ENCODE assay signal across 8 mouse cellular contexts in the genomic region with DNA sequence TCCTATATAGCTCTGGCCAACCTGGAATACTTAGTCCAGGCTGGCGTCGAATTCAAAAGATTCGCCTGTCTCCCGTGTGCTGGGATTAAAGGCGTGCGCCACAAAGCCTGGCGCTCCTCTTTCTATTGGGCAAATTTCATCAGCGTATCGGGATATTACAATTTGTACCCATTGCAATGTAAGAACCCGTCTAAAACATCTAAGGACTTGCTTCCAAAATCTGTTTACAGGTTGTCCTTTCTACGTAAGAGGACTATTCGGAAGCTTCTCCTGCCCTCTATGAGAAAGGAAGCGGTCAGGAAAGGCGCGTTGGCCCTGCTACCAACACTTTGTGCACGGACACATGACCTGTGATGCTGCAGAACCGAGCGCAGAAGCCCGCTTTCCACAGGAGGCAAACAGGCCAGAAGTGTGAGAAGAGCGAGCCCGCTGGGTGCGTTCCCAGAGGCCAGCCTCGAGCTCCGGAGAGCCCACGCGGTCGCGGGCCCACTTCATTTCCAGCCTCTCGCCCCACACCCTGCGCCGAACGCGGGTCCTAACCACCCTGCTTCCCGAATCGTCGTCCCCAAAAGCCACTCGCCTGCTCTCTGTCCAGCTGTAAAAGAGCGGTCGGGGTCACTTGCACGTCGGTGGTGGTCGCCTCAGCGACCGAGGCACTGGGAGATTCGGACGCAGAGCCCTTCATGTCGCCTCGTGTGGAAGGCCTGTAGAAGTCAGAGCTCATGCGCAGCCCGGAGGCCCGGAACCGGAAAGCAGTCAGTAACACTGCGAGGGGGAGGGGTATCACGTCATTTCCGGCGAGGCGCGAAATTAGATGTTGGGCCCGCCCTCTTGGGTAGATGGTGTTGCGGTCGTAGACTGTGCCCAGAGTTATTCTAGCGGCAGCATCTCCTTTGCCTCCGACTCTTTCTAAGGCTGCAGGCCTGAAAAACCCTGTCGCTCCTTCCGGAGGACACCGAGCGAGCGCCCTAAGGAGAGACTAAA. TPM values are rescaled to one million over a fixed set of nuclear protein-coding genes. Genes with fewer than 3 reads are reported as not detected.
A peak's percentile ranks its signal among the peaks of the same experiment; 100 is the strongest.
DNase-seq lines count a peak whose midpoint lies in the region; ATAC-seq and TF ChIP-seq lines count a peak whose summit lies in the region.

A gene (minus strand): TSS at position 761 of the 984 bp plus-strand sequence.

- ATAC-seq in forebrain, embryonic 11.5 days (replicated peaks; ENCODE audit: low FRiP score) = peak; percentile 99
- peak; percentile 99 for ATAC-seq in heart, postnatal 0 days (ENCODE audit: insufficient read depth, low read depth)
- ATAC-seq in liver, embryonic 16.5 days (ENCODE audit: low read depth) = peak; percentile 98
- ATAC-seq in neural tube, embryonic 13.5 days (ENCODE audit: low read depth) = peak; percentile 99

- peak; percentile 48; the same call in 1 of the 2 replicates for TF ChIP-seq EP300 in CH12.LX (IDR thresholded peaks at IDR 0.05; ENCODE audit: low read length)
- no peak for TF ChIP-seq EP300 in heart, postnatal 0 days (IDR thresholded peaks at IDR 0.05; ENCODE audit: low read depth)

- peak; percentile 99 for DNase-seq in CH12.LX (ENCODE audit: extremely low read depth)
- peak; percentile 96 for DNase-seq in c-Kit-positive CD71-positive TER-119-negative erythroid progenitor cells, embryonic 14.5 days (ENCODE audit: low read depth)
- peak; percentile 96 for DNase-seq in forebrain, embryonic 11.5 days (ENCODE audit: low spot score)
- DNase-seq in heart, postnatal 0 days (ENCODE audit: low spot score) = peak; percentile 98
- DNase-seq in kidney, postnatal 4 days = peak; percentile 94 to 96

- TF ChIP-seq CTCF in CH12.LX (conservative IDR thresholded peaks at IDR 0.05 in 1 of 2, IDR thresholded peaks at IDR 0.05 in 1 of 2; ENCODE audit: low read depth in 2 of 2, low read length in 2 of 2) = no peak
- no peak for TF ChIP-seq CTCF in heart, postnatal 0 days (IDR thresholded peaks at IDR 0.05; ENCODE audit: low read depth)
- TF ChIP-seq CTCF in testis, adult 2 months (IDR thresholded peaks at IDR 0.05; ENCODE audit: control insufficient read depth, insufficient read depth, insufficient replicate concordance, low read depth, low read length) = no peak

- peaks cover 3 to 58% of the 10 kb centered on the region in 2 experiments for H3K4me1 ChIP-seq in CH12.LX (ENCODE audit: control insufficient read depth in 1 of 2, insufficient read depth in 2 of 2)
- peaks cover 5% of the 10 kb centered on the region for H3K4me1 ChIP-seq in forebrain, embryonic 11.5 days (replicated peaks; ENCODE audit: control insufficient read depth, insufficient read depth, low read length)
- H3K4me1 ChIP-seq in heart, postnatal 0 days (ENCODE audit: control insufficient read depth, insufficient read depth) = peaks cover 20% of the 10 kb centered on the region
- peaks cover 20% of the 10 kb centered on the region for H3K4me1 ChIP-seq in liver, embryonic 16.5 days (ENCODE audit: control insufficient read depth, low read depth, low read length)
- peaks cover 35% of the 10 kb centered on the region for H3K4me1 ChIP-seq in neural tube, embryonic 13.5 days (replicated peaks)
- peaks cover 10% of the 10 kb centered on the region for H3K4me1 ChIP-seq in testis, adult 2 months (ENCODE audit: control insufficient read depth, insufficient read depth, low read length)

- peak within 1 kb of the TSS; percentile 88 for H3K9ac ChIP-seq in CH12.LX (ENCODE audit: insufficient read depth, low read depth)
- peak within 1 kb of the TSS; percentile 86 for H3K9ac ChIP-seq in forebrain, embryonic 11.5 days (ENCODE audit: low read length)
- H3K9ac ChIP-seq in heart, postnatal 0 days (replicated peaks; ENCODE audit: low read depth, low read length) = peak within 1 kb of the TSS; percentile 86
- peak within 1 kb of the TSS; percentile 84 for H3K9ac ChIP-seq in liver, embryonic 16.5 days (ENCODE audit: low read depth, low read length)
- H3K9ac ChIP-seq in neural tube, embryonic 13.5 days = peak within 1 kb of the TSS; percentile 93

- dilution Hi-C loops in CH12.LX (cut with MboI; ENCODE audit: extremely low pct_ligation_motif_present, extremely low pct_unique_long_range_greater_than_20kb, low sequenced_read_pairs) = no loop called here

- H3K36me3 ChIP-seq in CH12.LX (replicated peaks in 1 of 2; ENCODE audit: control insufficient read depth in 1 of 2, insufficient read depth in 1 of 2, low read length in 1 of 2) = peaks cover 34 to 58% of the 10 kb centered on the region in 2 experiments
- peaks cover 7% of the 10 kb centered on the region; the same call in 1 of the 2 replicates for H3K36me3 ChIP-seq in forebrain, embryonic 11.5 days (ENCODE audit: control insufficient read depth, insufficient read depth, low read length)
- H3K36me3 ChIP-seq in heart, postnatal 0 days (replicated peaks; ENCODE audit: control insufficient read depth, insufficient read depth, low read length) = peaks cover 42% of the 10 kb centered on the region
- peaks cover 22% of the 10 kb centered on the region for H3K36me3 ChIP-seq in liver, embryonic 16.5 days (ENCODE audit: control insufficient read depth, insufficient read depth)
- H3K36me3 ChIP-seq in neural tube, embryonic 13.5 days = peaks cover 47% of the 10 kb centered on the region
- no peaks in the 10 kb centered on the region; the same call in none of the 2 replicates for H3K36me3 ChIP-seq in testis, adult 2 months (ENCODE audit: control insufficient read depth, insufficient read depth, low read length)

- H3K9me3 ChIP-seq in CH12.LX (replicated peaks; ENCODE audit: low read length) = no peaks in the 10 kb centered on the region
- H3K9me3 ChIP-seq in forebrain, embryonic 11.5 days (ENCODE audit: control insufficient read depth, low read length) = no peaks in the 10 kb centered on the region
- H3K9me3 ChIP-seq in heart, postnatal 0 days (replicated peaks; ENCODE audit: control insufficient read depth, low read length) = no peaks in the 10 kb centered on the region
- no peaks in the 10 kb centered on the region for H3K9me3 ChIP-seq in liver, embryonic 16.5 days (replicated peaks; ENCODE audit: control insufficient read depth, low read length)
- no peaks in the 10 kb centered on the region for H3K9me3 ChIP-seq in neural tube, embryonic 13.5 days

- under 1% methylated on average over 68 of the region's 68 CpGs for WGBS in forebrain, embryonic 11.5 days
- under 1% methylated on average over 68 of the region's 68 CpGs for WGBS in heart, postnatal 0 days
- under 1% methylated on average over 68 of the region's 68 CpGs for WGBS in liver, embryonic 16.5 days (ENCODE audit: insufficient replicate concordance)
- WGBS in neural tube, embryonic 13.5 days = under 1% methylated on average over 68 of the region's 68 CpGs

- peak within 1 kb of the TSS; percentile 99 for H3K4me2 ChIP-seq in CH12.LX (ENCODE audit: insufficient read depth, low read depth, poor library complexity, severe bottlenecking)
- peak within 1 kb of the TSS; percentile 85 for H3K4me2 ChIP-seq in forebrain, embryonic 11.5 days (ENCODE audit: low read depth, low read length, severe bottlenecking)
- peak within 1 kb of the TSS; percentile 80 for H3K4me2 ChIP-seq in heart, postnatal 0 days (ENCODE audit: low read depth, low read length)
- H3K4me2 ChIP-seq in liver, embryonic 16.5 days (ENCODE audit: low read depth, low read length) = peak within 1 kb of the TSS; percentile 92
- H3K4me2 ChIP-seq in neural tube, embryonic 13.5 days = peak within 1 kb of the TSS; percentile 97

- peak within 1 kb of the TSS; percentile 37 for H3K27ac ChIP-seq in CH12.LX (ENCODE audit: insufficient read depth, low read depth)
- H3K27ac ChIP-seq in forebrain, embryonic 11.5 days (ENCODE audit: low read depth, low read length) = peak within 1 kb of the TSS; percentile 37; the same call in 1 of the 2 replicates
- peak within 1 kb of the TSS; percentile 85 for H3K27ac ChIP-seq in heart, postnatal 0 days (ENCODE audit: low read depth)
- H3K27ac ChIP-seq in liver, embryonic 16.5 days (ENCODE audit: low read length) = peak within 1 kb of the TSS; percentile 76
- H3K27ac ChIP-seq in neural tube, embryonic 13.5 days (replicated peaks) = peak within 1 kb of the TSS; percentile 56
- H3K27ac ChIP-seq in testis, adult 2 months (ENCODE audit: control insufficient read depth, insufficient read depth, low read depth, low read length) = peak within 1 kb of the TSS; percentile 90

- in situ Hi-C loops in CH12.LX (cut with MboI; ENCODE audit: low pct_ligation_motif_present, low pct_unique_long_range_greater_than_20kb, low sequenced_read_pairs) = no loop called here

- no peak for TF ChIP-seq RAD21 in CH12.LX (IDR thresholded peaks at IDR 0.05; ENCODE audit: low read depth, low read length)

- H3K79me2 ChIP-seq in CH12.LX (replicated peaks; ENCODE audit: control insufficient read depth, extremely low read depth, insufficient read depth, poor library complexity, severe bottlenecking) = peaks cover 64% of the 10 kb centered on the region

- H3K27me3 ChIP-seq in CH12.LX (replicated peaks) = no peaks in the 10 kb centered on the region
- H3K27me3 ChIP-seq in forebrain, embryonic 11.5 days (ENCODE audit: control insufficient read depth, insufficient read depth, low read length) = no peaks in the 10 kb centered on the region
- H3K27me3 ChIP-seq in heart, postnatal 0 days (ENCODE audit: control insufficient read depth, insufficient read depth, low read length) = no peaks in the 10 kb centered on the region
- no peaks in the 10 kb centered on the region for H3K27me3 ChIP-seq in liver, embryonic 16.5 days (ENCODE audit: control insufficient read depth, insufficient read depth, low read depth, low read length)
- no peaks in the 10 kb centered on the region for H3K27me3 ChIP-seq in neural tube, embryonic 13.5 days
- no peaks in the 10 kb centered on the region for H3K27me3 ChIP-seq in testis, adult 2 months (ENCODE audit: control insufficient read depth, insufficient read depth, low read length)

- TF ChIP-seq POLR2A in CH12.LX (IDR thresholded peaks at IDR 0.05; ENCODE audit: low read depth, low read length) = peak; percentile 100
- TF ChIP-seq POLR2A in testis, adult 2 months (IDR thresholded peaks at IDR 0.05; ENCODE audit: control insufficient read depth, low read depth, low read length) = peak; percentile 80

- peak within 1 kb of the TSS; percentile 66 to 83 (median 68) for H3K4me3 ChIP-seq in CH12.LX (replicated peaks in 1 of 3; ENCODE audit: low read depth in 2 of 3, low read length in 2 of 3, poor library complexity in 1 of 3)
- peak within 1 kb of the TSS; percentile 72 for H3K4me3 ChIP-seq in forebrain, embryonic 11.5 days (ENCODE audit: low read depth, low read length)
- H3K4me3 ChIP-seq in heart, postnatal 0 days (ENCODE audit: low read depth, low read length) = peak within 1 kb of the TSS; percentile 89
- H3K4me3 ChIP-seq in liver, embryonic 16.5 days (ENCODE audit: low read depth, low read length) = peak within 1 kb of the TSS; percentile 89
- H3K4me3 ChIP-seq in neural tube, embryonic 13.5 days = peak within 1 kb of the TSS; percentile 95
- H3K4me3 ChIP-seq in testis, adult 2 months (ENCODE audit: control insufficient read depth, low read depth, low read length) = peak within 1 kb of the TSS; percentile 97

RNA-seq across cellular contexts. Expression of the gene that starts here (rescaled TPM):
- total RNA-seq in CH12.LX (2012; rRNA removed) (177 and 244 TPM in 2 replicates), CH12.LX (2014; rRNA removed) (697 and 769 TPM in 2 replicates)
- polyA plus RNA-seq in CH12.LX (2012; ENCODE audit: insufficient read length, low read depth) = 494 and 495 TPM in 2 replicates
- polyA plus RNA-seq in forebrain, embryonic 11.5 days (2014; fragmentation: Nextera tagmentation; extraction: Ambion mirVana) = 254 and 263 TPM in 2 replicates
- 54.1 and 71.0 TPM in 2 replicates for total RNA-seq in heart, postnatal 0 days (2014; rRNA removed; ENCODE audit: low replicate concordance)
- polyA plus RNA-seq in heart, postnatal 0 days (2015; fragmentation: Nextera tagmentation; extraction: Ambion mirVana) = 99.2 and 106 TPM in 2 replicates
- polyA plus RNA-seq in liver, embryonic 16.5 days (2015; fragmentation: Nextera tagmentation; extraction: Ambion mirVana) = 66.9 and 74.3 TPM in 2 replicates
- polyA plus RNA-seq in neural tube, embryonic 13.5 days (2015; fragmentation: Nextera tagmentation; extraction: Ambion mirVana) = 144 and 164 TPM in 2 replicates
- polyA plus RNA-seq in testis, adult 2 months (2012; rRNA removed) = 7.1 and 8.3 TPM in 2 replicates

Comparison
In these comparisons a context has a peak if more than half of its experiments do, and no peak if none do; other contexts are left out.
1. Peak in every context shown above with its lines: DNase-seq, ATAC-seq, H3K4me3 ChIP-seq and H3K27ac ChIP-seq.
2. H3K27ac ChIP-seq: peak in every context shown above with its lines; median percentile 90 in testis, adult 2 months; 85 in heart, postnatal 0 days; 76 in liver, embryonic 16.5 days; 56 in neural tube, embryonic 13.5 days; 37 in CH12.LX; 37 in forebrain, embryonic 11.5 days.